Mouse (Mus musculus) MEL (cell line): ENCODE measurements at regions not wholly inside any gene's neighbourhood (a gene's known extent, or its start where the extent isn't known, plus 50 kb on each side); places are given as distances from the start of the nearest gene placed in this dataset.

Experiments
- DNase-seq: peaks from one replicate; pipeline ENCODE4 v3.0.0; 2011; ENCODE audit warnings: low read depth, low spot score
- H3K27ac ChIP-seq: 2 replicates; pipeline ENCODE4 v1.5.1; 2012; ENCODE audit warnings: low read depth, mild to moderate bottlenecking, control low read depth, low read length, moderate library complexity; ENCODE audit not compliant: control insufficient read depth
- H3K27me3 ChIP-seq, 2 experiments: fragments of 150-350 bp in 1 of 2; sonication (generic) in 1 of 2; 2 replicates each; pipeline ENCODE4 v1.6.1; 2012; ENCODE audit warnings: low read length in 2 of 2, mild to moderate bottlenecking in 2 of 2, improper control_type of control experiment in 1 of 2, moderate library complexity in 1 of 2; ENCODE audit not compliant: insufficient read depth in 2 of 2, control insufficient read depth in 1 of 2
- H3K36me3 ChIP-seq, 2 experiments: 2 replicates each; pipeline ENCODE4 v1.6.1; 2012 to 2014; ENCODE audit warnings: low read length in 2 of 2, improper control_type of control experiment in 1 of 2, inconsistent platforms in 1 of 2, mild to moderate bottlenecking in 1 of 2; ENCODE audit not compliant: insufficient read depth in 2 of 2, control insufficient read depth in 1 of 2
- H3K4me1 ChIP-seq, 2 experiments: fragments of 150-350 bp in 1 of 2; sonication (generic) in 1 of 2; 2 replicates each; pipeline ENCODE4 v1.6.1; 2012; ENCODE audit warnings: low read length in 2 of 2, improper control_type of control experiment in 1 of 2, mild to moderate bottlenecking in 1 of 2; ENCODE audit not compliant: insufficient read depth in 2 of 2, control insufficient read depth in 1 of 2
- H3K4me3 ChIP-seq, 2 experiments: fragments of 150-350 bp in 1 of 2; sonication (generic) in 1 of 2; 2 replicates each; pipeline ENCODE4 v1.5.1; 2012; ENCODE audit warnings: low read depth in 2 of 2, low read length in 2 of 2, mild to moderate bottlenecking in 2 of 2, moderate library complexity in 2 of 2, control low read depth in 1 of 2, improper control_type of control experiment in 1 of 2; ENCODE audit not compliant: control insufficient read depth in 1 of 2, insufficient read depth in 1 of 2
- H3K79me2 ChIP-seq: 2 replicates; pipeline ENCODE4 v1.6.1; 2012; ENCODE audit warnings: mild to moderate bottlenecking, low read length, moderate library complexity; ENCODE audit not compliant: control insufficient read depth, poor library complexity, insufficient read depth
- H3K9ac ChIP-seq: 2 replicates; pipeline ENCODE4 v1.6.1; 2012; ENCODE audit warnings: low read depth, mild to moderate bottlenecking, control low read depth, low read length, moderate library complexity; ENCODE audit not compliant: control insufficient read depth, poor library complexity, severe bottlenecking
- H3K9me3 ChIP-seq: fragments of 150-350 bp; sonication (generic); replicated peaks from 2 replicates; pipeline ENCODE4 v1.6.1; 2012; ENCODE audit warnings: mild to moderate bottlenecking, low read length, improper control_type of control experiment, moderate library complexity; ENCODE audit not compliant: insufficient read depth
- BHLHE40 ChIP-seq: IDR thresholded peaks from 2 replicates; pipeline ENCODE4 v1.6.1; 2012; ENCODE audit warnings: low read depth, mild to moderate bottlenecking, inconsistent platforms, low read length, improper control_type of control experiment, borderline replicate concordance
- CHD2 ChIP-seq: IDR thresholded peaks from 2 replicates; pipeline ENCODE4 v1.6.1; 2011; ENCODE audit warnings: low read length, improper control_type of control experiment
- ELF1 ChIP-seq: IDR thresholded peaks from 2 replicates; pipeline ENCODE4 v1.6.1; 2014; ENCODE audit warnings: low read depth, mild to moderate bottlenecking, inconsistent platforms, low read length, improper control_type of control experiment, moderate library complexity
- ETS1 ChIP-seq: IDR thresholded peaks from 2 replicates; pipeline ENCODE4 v1.6.1; 2012; ENCODE audit warnings: low read depth, mild to moderate bottlenecking, inconsistent platforms, low read length, improper control_type of control experiment, moderate library complexity
- GATA1 ChIP-seq: IDR thresholded peaks from 2 replicates; pipeline ENCODE4 v1.6.1; 2011; ENCODE audit warnings: low read depth, low read length, improper control_type of control experiment
- HCFC1 ChIP-seq: IDR thresholded peaks from 2 replicates; pipeline ENCODE4 v1.6.1; 2012; ENCODE audit warnings: low read depth, mild to moderate bottlenecking, inconsistent platforms, low read length, improper control_type of control experiment, moderate library complexity
- JUND ChIP-seq: IDR thresholded peaks from 2 replicates; pipeline ENCODE4 v1.6.1; 2011; ENCODE audit warnings: low read depth, mild to moderate bottlenecking, improper control_type of control experiment, low read length
- KAT2A ChIP-seq: conservative IDR thresholded peaks from 2 replicates; pipeline ENCODE4 v1.6.1; 2012; ENCODE audit warnings: low read depth, low read length, improper control_type of control experiment, inconsistent platforms
- MAFK ChIP-seq: IDR thresholded peaks from 2 replicates; pipeline ENCODE4 v1.6.1; 2011; ENCODE audit warnings: low read depth, mild to moderate bottlenecking, low read length, improper control_type of control experiment, borderline replicate concordance
- MAX ChIP-seq: IDR thresholded peaks from 2 replicates; pipeline ENCODE4 v1.6.1; 2011; ENCODE audit warnings: low read length, improper control_type of control experiment
- MYC ChIP-seq: IDR thresholded peaks from 2 replicates; pipeline ENCODE4 v1.6.1; 2011; ENCODE audit warnings: low read depth, mild to moderate bottlenecking, low read length, improper control_type of control experiment, moderate library complexity
- NELFE ChIP-seq: IDR thresholded peaks from 2 replicates; pipeline ENCODE4 v1.6.1; 2011; ENCODE audit warnings: low read depth, low read length, improper control_type of control experiment
- NRF1 ChIP-seq: IDR thresholded peaks from 2 replicates; pipeline ENCODE4 v1.6.1; 2014; ENCODE audit warnings: low read depth, mild to moderate bottlenecking, inconsistent platforms, low read length, improper control_type of control experiment, moderate library complexity; ENCODE audit not compliant: poor library complexity, insufficient read depth, severe bottlenecking
- POLR2A ChIP-seq, 2 experiments: IDR thresholded peaks; 2 replicates each; pipeline ENCODE4 v1.6.1; 2011 to 2012; ENCODE audit warnings: low read length in 2 of 2, mild to moderate bottlenecking in 2 of 2, control low read depth in 1 of 2, improper control_type of control experiment in 1 of 2, low read depth in 1 of 2, moderate library complexity in 1 of 2; ENCODE audit not compliant: control insufficient read depth in 1 of 2, insufficient read depth in 1 of 2, poor library complexity in 1 of 2
- POLR2AphosphoS2 ChIP-seq: IDR thresholded peaks from 2 replicates; pipeline ENCODE4 v1.6.1; 2011; ENCODE audit warnings: low read length, improper control_type of control experiment
- RCOR1 ChIP-seq: IDR thresholded peaks from 2 replicates; pipeline ENCODE4 v1.6.1; 2012; ENCODE audit warnings: low read depth, mild to moderate bottlenecking, inconsistent platforms, low read length, improper control_type of control experiment
- SIN3A ChIP-seq: IDR thresholded peaks from 2 replicates; pipeline ENCODE4 v1.6.1; 2012; ENCODE audit warnings: low read length, improper control_type of control experiment, inconsistent platforms
- TBP ChIP-seq: IDR thresholded peaks from 2 replicates; pipeline ENCODE4 v1.8.0; 2011; ENCODE audit warnings: low read depth, low read length, improper control_type of control experiment
- TCF12 ChIP-seq: IDR thresholded peaks from 2 replicates; pipeline ENCODE4 v1.6.1; 2014; ENCODE audit warnings: low read depth, mild to moderate bottlenecking, inconsistent platforms, low read length, improper control_type of control experiment, moderate library complexity
- ZNF384 ChIP-seq: IDR thresholded peaks from 2 replicates; pipeline ENCODE4 v1.6.1; 2012; ENCODE audit warnings: low read depth, mild to moderate bottlenecking, inconsistent platforms, low read length, improper control_type of control experiment

- no peak for DNase-seq
- TF ChIP-seq POLR2A (IDR thresholded peaks at IDR 0.05; ENCODE audit: control insufficient read depth in 1 of 2, insufficient read depth in 1 of 2, low read depth in 1 of 2, low read length in 2 of 2, poor library complexity in 1 of 2) = no peak
- TF ChIP-seq MAFK = no peak
- Histone ChIP-seq H3K79me2 (no peaks in the 10 kb centered on the region), H3K27ac (no peak overlapping the region), H3K4me1 (no peaks in the 10 kb centered on the region), H3K27me3 (peaks cover 0 to 9% of the 10 kb centered on the region in 2 experiments; a peak in 1 of 4 replicates), H3K9ac (no peak overlapping the region), H3K36me3 (no peaks in the 10 kb centered on the region), H3K4me3 (no peak overlapping the region), H3K9me3 (no peaks in the 10 kb centered on the region)
Measured at GRCm38 (mm10) chr11:24363418-24364364, 285.8 kb downstream of the Bcl11a start.

GRCm38 (mm10) chr11:24370198-24370860 lies 292.5 kb downstream of the Bcl11a start:
- no peak for TF ChIP-seq RCOR1
- TF ChIP-seq NELFE = no peak
- TF ChIP-seq ZNF384 = no peak
- no peak for TF ChIP-seq POLR2A (IDR thresholded peaks at IDR 0.05; ENCODE audit: control insufficient read depth in 1 of 2, insufficient read depth in 1 of 2, low read depth in 1 of 2, low read length in 2 of 2, poor library complexity in 1 of 2)
- no peak for TF ChIP-seq TCF12
- no peak for TF ChIP-seq TBP
- TF ChIP-seq HCFC1 = no peak
- no peak for TF ChIP-seq MAX
- TF ChIP-seq ELF1 = no peak
- TF ChIP-seq GATA1 = no peak
- TF ChIP-seq JUND = no peak
- TF ChIP-seq SIN3A = no peak
- no peak for TF ChIP-seq POLR2AphosphoS2
- no peak for TF ChIP-seq MYC
- no peak for TF ChIP-seq ETS1
- TF ChIP-seq KAT2A = no peak
- TF ChIP-seq BHLHE40 = no peak
- TF ChIP-seq NRF1 = no peak
- no peak for TF ChIP-seq CHD2
- no peak overlapping the region for H3K4me3 ChIP-seq
- DNase-seq = no peak
- H3K9ac ChIP-seq = no peak overlapping the region
- peaks cover 0 to 8% of the 10 kb centered on the region in 2 experiments; a peak in 2 of 4 replicates for H3K27me3 ChIP-seq
- no peaks in the 10 kb centered on the region for H3K9me3 ChIP-seq
- H3K79me2 ChIP-seq = no peaks in the 10 kb centered on the region
- no peak overlapping the region for H3K27ac ChIP-seq
- H3K36me3 ChIP-seq = no peaks in the 10 kb centered on the region
- no peaks in the 10 kb centered on the region for H3K4me1 ChIP-seq
